Mouse (Mus musculus) left cerebral cortex, postnatal 10 days (tissue): ENCODE measurements around the gene Comtd1. TPM values are rescaled to one million over a fixed set of nuclear protein-coding genes. Genes with fewer than 3 reads are reported as not detected.

Source experiments
- DNase-seq, 2 experiments: peaks; one replicate each; pipeline ENCODE4 v3.0.0; 2021 to 2022; ENCODE audit warnings: low spot score in 2 of 2, mixed read lengths in 1 of 2; ENCODE audit errors: extremely low spot score in 1 of 2
- intact Hi-C: fragments of 180-260 bp; cut with DNase I; formaldehyde crosslinking; loops from one replicate; pipeline ENCODE4 v1.15.1; 2025
- total RNA-seq, 2 experiments: library from RNA; stranded (reverse); gene quantifications; 2 replicates each; pipeline ENCODE4 v1.2.3; 2021

Gene Comtd1
- total RNA-seq, 2 experiments from 2014 or later = 37.7 to 40.8 TPM

DNA sequence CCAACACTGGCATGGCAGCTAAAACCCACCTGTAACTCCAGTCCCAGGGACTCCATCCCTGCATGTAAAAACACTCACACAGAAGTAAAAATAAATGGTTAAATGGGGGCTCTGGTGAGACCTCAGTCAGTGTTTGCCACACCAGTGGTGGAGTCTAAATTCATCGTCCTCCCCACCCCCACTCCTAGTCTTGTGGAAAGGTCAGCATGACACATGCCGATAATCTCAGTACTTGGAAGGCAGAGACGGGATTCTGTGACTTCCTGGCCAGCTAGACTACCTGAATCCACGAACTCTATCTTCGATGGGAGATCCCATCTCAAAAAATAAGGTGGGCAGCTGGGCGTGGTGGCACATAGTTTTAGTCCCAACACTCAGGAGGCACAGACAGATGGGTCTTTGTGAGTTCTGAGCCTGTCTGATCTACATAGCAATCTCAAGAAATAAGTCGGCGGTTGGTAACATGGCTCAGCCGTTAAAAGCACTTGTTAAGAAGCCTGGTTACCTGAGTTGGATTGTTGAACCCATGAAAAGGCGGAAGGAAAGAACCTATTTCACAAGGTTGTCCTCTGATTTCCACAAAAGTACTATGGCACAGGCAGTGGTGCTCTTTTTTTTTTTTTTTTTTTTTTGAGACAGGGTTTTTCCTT is 36.9 kb downstream of the Comtd1 start:
- intact Hi-C loops = no loop called here
- no peak for DNase-seq

DNA sequence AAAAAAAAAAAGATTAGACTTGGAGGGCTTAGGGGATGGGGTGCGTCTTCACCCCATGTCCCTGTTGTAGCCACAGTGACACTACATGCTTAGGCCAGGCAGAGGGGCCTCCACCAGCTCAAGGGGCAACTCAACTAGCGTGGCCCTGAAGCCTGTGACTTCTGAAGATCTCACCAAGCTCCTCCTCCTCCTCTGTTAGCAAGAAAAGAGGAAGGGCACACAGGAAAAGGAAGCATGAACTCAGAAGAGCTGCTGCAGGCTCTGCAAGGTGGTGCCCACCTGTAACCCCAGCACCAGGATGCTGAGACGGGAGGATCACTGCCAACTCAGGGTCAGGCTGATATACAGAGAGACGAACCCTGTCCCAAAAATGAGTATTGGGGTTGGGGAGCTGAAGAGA is 37.5 kb downstream of the Comtd1 start:
- intact Hi-C loops = no loop called here
- DNase-seq = no peak

DNA sequence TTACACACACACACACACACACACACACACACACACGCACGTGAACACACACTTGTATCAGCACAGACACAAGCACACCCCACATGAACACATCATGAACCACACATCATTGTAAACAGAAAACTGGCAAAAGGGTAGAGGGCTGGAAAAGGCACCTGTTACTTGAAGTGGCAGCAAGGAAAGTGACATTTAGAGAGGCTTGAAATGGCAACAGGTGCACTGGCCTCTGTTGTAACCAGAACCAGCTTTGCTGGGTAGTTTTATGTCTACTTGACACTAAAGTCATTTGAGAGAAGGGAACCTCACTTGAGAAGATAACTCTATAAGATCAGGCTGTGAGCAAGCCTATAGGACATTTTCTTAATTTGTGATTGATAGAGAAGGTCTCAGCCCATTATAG is 39.4 kb downstream of the Comtd1 start:
- DNase-seq = no peak
- intact Hi-C loops = no loop called here

DNA sequence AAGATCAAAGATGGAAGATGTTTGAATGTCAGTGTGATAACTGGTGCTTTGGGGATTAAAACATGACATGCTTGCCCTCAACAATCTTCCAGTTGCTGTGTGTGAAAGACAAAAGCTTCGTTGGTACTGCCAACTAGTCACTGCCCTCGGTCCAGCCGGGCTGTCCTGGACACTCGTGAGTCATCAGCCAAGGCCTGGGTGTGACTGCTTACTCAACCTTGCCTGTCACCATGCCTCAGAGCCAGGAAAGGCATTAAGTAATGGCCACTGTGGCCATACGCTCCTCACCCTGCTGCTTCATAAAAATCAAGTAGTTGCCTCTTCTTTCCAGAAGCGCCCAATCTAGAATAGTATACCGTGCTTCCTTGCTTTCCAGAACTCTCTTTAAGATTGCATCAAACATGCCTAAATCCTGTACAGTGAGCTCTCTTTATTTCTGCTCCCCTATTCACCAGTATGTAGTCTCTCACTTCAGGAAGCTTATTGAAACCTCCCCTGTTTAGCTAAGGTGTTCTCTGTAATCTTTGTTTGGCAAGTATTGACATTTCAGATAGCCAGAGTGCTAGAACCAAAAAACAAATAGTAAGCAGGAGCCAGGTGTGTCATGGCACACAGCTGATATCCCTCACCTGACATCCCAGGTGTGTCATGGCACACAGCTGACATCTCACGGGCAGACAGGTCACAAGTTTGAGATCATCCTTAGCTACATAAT is 40.4 kb downstream of the Comtd1 start:
- intact Hi-C loops = no loop called here

DNA sequence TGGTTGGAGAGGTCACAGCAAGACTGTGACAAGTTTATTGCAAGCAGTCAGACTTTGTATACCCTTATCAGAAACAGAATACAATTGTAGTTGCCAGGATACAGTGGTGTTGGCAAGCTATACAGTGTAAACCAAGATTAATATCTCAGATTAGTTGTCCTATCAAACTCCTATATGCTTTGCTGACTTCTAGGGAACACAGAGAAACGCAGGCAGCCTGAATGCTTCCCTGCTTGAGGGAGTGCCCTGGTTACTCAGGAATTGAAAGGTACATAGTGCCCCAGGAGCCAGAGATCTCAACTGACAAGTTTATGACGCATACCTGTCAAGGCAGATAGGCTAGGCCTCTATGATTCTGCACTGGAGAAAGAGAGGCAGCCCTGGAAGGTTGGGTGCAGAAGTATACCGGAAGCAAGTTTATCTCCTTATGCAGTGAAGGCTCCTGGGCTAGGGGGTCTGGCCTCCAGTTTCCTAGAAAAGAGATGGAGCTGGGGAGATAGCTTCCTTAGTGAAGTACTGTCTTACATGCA is 42.1 kb downstream of the Comtd1 start:
- no peak for DNase-seq
- intact Hi-C loops = no loop called here

More for the DNA sequence above, 40.4 kb downstream of the Comtd1 start:
- no peak for DNase-seq

DNA sequence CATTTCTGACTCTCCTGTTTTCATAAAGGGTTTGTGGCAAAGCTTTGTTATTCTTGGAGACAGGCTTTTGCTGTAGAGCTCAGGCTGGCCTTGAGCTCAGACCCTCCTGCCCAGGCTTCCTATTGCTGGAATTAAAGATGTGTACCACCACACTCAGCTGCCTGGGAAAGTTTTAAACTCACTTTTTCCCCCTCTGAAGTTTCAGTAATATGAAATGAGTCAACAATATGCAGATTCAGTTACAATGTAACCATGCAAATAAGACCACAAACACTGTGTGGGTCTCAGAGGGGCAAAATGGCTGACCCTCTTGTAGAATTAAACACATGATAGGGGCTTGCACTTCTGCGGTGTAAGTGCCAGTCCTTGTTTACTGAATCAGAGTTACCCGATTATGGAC is 42.6 kb downstream of the Comtd1 start:
- no peak for DNase-seq
- intact Hi-C loops = no loop called here

DNA sequence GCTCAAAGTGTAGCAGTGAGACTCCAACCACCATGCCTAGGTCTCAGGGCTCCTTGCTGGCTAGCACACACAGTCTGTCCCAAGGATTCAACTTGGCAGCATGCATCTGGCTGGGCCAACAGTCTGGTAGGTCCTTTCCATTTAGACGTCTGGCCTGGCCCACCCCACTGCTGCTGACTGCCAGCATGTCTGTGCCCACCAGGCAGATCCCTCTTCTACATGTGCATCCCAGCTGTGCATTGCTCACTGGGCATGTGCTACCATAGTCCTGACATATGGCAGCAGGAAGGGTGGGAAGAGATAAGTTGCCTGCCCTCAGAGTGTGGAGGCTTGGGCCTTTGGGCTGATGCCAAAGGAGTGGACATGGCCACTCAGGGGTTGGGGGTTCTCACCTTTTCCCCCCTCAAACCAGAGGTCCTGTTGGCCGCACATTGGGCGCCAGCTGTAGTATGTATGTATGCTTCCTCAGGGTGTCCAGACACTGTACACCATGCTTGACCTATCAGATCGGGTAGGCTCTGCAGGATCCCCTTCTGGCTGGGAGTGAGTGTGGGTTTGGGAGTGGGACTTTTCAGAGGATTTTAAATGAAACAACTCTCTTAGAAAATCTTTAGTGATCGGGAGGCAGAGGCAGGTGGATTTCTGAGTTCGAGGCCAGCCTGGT is 46.1 kb downstream of the Comtd1 start:
- no peak for DNase-seq
- intact Hi-C loops = no loop called here

DNA sequence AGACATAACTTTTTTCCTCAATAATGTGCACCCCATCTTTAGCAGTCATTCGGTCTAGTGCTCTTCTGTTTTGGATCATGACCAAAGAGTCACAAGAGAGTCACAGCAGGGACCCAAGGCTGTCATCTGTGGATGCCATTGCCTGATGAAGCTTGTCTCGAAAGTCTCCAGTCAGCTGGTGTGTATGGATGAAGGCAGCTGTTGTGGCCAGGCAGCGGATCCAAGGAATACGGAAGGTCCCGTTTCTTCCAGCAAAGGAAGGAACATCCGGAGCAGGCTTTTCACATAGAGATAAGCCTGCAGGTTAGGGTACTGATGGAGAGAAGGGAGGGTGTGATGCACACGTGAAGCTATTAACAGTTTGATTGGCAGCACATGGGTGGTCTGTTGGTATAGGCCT is 47.2 kb downstream of the Comtd1 start:
- intact Hi-C loops = no loop called here
- no peak for DNase-seq

DNA sequence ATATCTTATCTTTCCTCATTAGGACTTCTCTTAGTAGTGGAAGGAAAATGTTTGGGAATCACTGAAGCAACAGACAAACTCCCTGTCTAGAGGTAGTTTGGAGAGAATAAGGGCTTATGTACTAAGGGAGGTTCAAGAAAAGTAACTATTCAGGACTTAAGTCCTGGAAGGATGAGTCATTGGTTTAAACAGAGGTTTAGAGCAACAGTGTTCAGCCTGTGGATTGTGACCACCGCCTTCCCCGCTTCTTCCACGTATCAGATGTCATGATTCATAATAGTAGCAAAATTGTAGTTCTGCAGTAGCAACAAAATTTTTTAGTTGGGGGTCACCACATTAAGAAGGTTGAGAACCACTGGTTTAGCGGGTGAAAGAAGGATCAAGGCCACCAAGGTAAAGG is 48.1 kb downstream of the Comtd1 start:
- intact Hi-C loops = no loop called here

More for the DNA sequence above, 48.1 kb downstream of the Comtd1 start:
- no peak for DNase-seq

Other genes starting within 250 kb of the Comtd1 start
- gene Dupd1, start 134.4 kb downstream of the Comtd1 start, total RNA-seq = not detected
- 100 to 1,000 TPM; 103 to 105 TPM for gene Samd8, start 98.4 kb downstream of the Comtd1 start, total RNA-seq
- under 1 TPM in 1 of 2 experiments, not detected in 1; 0.39 TPM for gene Dusp13, start 97.8 kb downstream of the Comtd1 start, total RNA-seq
- 100 to 1,000 TPM; 210 to 217 TPM for gene Vdac2, start 23.7 kb downstream of the Comtd1 start, total RNA-seq
- gene Zfp503, start 140.6 kb upstream of the Comtd1 start, total RNA-seq = 1 to 10 TPM; 2.6 to 3.2 TPM
- gene Lrmda, start 170.7 kb upstream of the Comtd1 start, total RNA-seq = 1 to 10 TPM in 1 of 2 experiments, not detected in 1; 1.1 TPM